Mouse (Mus musculus): ENCODE data around the gene Myo15b. TPM values are rescaled to one million over a fixed set of nuclear protein-coding genes. Genes with fewer than 3 reads are reported as not detected.

Gene Myo15b
- polyA plus RNA-seq, 1 experiment from 2014 or later = 0.89 TPM

DNA sequence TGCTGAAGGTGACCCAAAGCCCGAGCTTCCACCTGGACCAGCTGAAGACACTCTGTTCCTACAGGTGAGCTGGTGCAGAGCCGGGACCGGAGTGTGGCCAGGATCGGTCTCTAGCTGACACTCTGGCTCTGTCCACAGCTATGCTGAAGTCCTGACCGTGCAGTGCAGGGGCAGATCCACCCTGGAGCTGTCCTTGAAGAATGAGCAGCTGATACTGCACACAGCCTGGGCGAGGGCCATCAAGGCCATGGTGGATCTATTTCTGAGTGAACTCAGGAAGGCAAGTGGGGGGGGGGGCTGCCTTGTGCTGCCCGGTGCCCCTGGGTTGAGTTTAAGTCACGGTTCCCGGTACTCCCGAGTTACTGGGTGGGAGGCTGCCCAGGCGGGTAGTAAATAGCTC is 28.2 kb downstream of the Myo15b start:
- Histone ChIP-seq H3K36me3 (ENCODE audit: control insufficient read depth, insufficient read depth, low read length) (no peaks in the 10 kb centered on the region), H3K27me3 (replicated peaks; ENCODE audit: control insufficient read depth, insufficient read depth, low read length) (peaks cover 12% of the 10 kb centered on the region), H3K4me2 (no peak overlapping the region), H3K9me3 (ENCODE audit: control insufficient read depth, low read length) (no peaks in the 10 kb centered on the region), H3K4me1 (replicated peaks; ENCODE audit: control insufficient read depth, insufficient read depth, low read length) (no peaks in the 10 kb centered on the region; the same call in 1 of the 2 replicates), H3K9ac (ENCODE audit: low read depth, low read length) (no peak overlapping the region), H3K4me3 (ENCODE audit: low read depth, low read length) (no peak overlapping the region), H3K27ac (ENCODE audit: low read depth, low read length) (no peak overlapping the region)
- no peak for ATAC-seq (replicated peaks; ENCODE audit: low FRiP score)
- 84% methylated on average over 11 of the region's 11 CpGs for WGBS
- DNase-seq (ENCODE audit: low spot score) = no peak

DNA sequence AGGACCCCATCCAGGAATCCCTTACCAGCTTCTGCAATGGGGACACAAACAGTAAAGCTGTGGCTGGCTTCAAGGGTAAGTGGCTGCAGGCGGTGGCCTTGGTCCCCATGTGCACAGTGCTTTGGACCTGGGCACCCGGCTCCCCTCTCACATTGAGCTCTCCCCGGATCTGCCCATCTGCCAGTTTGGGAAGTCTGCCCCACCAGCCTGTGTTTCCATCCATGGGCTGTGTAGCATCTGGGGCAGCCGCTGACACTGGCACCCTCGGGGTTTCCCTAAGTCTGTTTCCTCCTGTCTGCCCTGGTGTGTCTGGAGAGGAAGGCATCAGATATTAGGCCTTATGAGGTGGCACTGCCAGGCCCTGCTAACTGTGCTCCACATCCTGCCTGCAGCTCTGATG is 29.8 kb downstream of the Myo15b start:
- no peak overlapping the region for H3K4me3 ChIP-seq (ENCODE audit: low read depth, low read length)
- H3K36me3 ChIP-seq (ENCODE audit: control insufficient read depth, insufficient read depth, low read length) = 0 out of 2 replicates have a peak, but pooled peaks cover under 1% of the 10 kb centered on the region
- no peaks in the 10 kb centered on the region for H3K9me3 ChIP-seq (ENCODE audit: control insufficient read depth, low read length)
- no peak overlapping the region for H3K27ac ChIP-seq (ENCODE audit: low read depth, low read length)
- no peak overlapping the region for H3K4me2 ChIP-seq
- no peak overlapping the region for H3K9ac ChIP-seq (ENCODE audit: low read depth, low read length)
- no peak for DNase-seq (ENCODE audit: low spot score)
- no peaks in the 10 kb centered on the region; the same call in 1 of the 2 replicates for H3K4me1 ChIP-seq (replicated peaks; ENCODE audit: control insufficient read depth, insufficient read depth, low read length)
- peaks cover 9% of the 10 kb centered on the region for H3K27me3 ChIP-seq (replicated peaks; ENCODE audit: control insufficient read depth, insufficient read depth, low read length)
- no peak for ATAC-seq (replicated peaks; ENCODE audit: low FRiP score)
- WGBS = 83% methylated on average over 5 of the region's 5 CpGs

DNA sequence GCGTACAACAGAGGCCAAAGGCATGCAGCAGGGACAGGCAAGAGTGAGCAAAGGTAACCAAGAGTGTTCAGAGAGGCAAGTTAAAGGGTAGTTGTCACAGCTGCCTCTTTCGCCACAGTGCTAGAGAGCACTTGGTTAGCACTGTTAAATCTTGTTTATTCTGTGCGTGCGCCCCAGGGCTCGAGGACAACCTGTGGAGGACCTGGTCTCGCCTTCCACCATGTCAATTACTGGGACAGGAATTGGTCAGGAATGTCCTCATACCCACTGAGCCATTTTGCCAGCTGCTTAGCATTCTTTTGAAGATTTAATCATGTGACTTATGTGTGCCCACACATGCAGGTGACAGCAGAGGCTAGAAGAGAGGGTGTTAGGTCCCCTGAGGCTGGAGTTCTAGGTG is 31.0 kb downstream of the Myo15b start:
- no peak overlapping the region for H3K27ac ChIP-seq (ENCODE audit: low read depth, low read length)
- ATAC-seq (replicated peaks; ENCODE audit: low FRiP score) = no peak
- 74% methylated on average over 6 of the region's 6 CpGs for WGBS

GRCm38 (mm10) chr11:115892213-115892612 is 34.0 kb downstream of the Myo15b start:
- Histone ChIP-seq H3K27me3 (replicated peaks; ENCODE audit: control insufficient read depth, insufficient read depth, low read length) (no peaks in the 10 kb centered on the region), H3K9ac (ENCODE audit: low read depth, low read length) (no peak overlapping the region), H3K4me2 (no peak overlapping the region), H3K4me1 (replicated peaks; ENCODE audit: control insufficient read depth, insufficient read depth, low read length) (no peaks in the 10 kb centered on the region; the same call in 1 of the 2 replicates), H3K27ac (ENCODE audit: low read depth, low read length) (no peak overlapping the region; the same call in 1 of the 2 replicates), H3K36me3 (ENCODE audit: control insufficient read depth, insufficient read depth, low read length) (peaks cover 4% of the 10 kb centered on the region; the same call in 1 of the 2 replicates), H3K4me3 (ENCODE audit: low read depth, low read length) (no peak overlapping the region), H3K9me3 (ENCODE audit: control insufficient read depth, low read length) (no peaks in the 10 kb centered on the region)
- no peak for DNase-seq (ENCODE audit: low spot score)
- ATAC-seq (replicated peaks; ENCODE audit: low FRiP score) = no peak
- WGBS = 59% methylated on average over 6 of the region's 6 CpGs

More for the DNA sequence above, 31.0 kb downstream of the Myo15b start:
- no peaks in the 10 kb centered on the region; the same call in 1 of the 2 replicates for H3K4me1 ChIP-seq (replicated peaks; ENCODE audit: control insufficient read depth, insufficient read depth, low read length)
- H3K9ac ChIP-seq (ENCODE audit: low read depth, low read length) = no peak overlapping the region
- H3K4me3 ChIP-seq (ENCODE audit: low read depth, low read length) = no peak overlapping the region
- H3K27me3 ChIP-seq (replicated peaks; ENCODE audit: control insufficient read depth, insufficient read depth, low read length) = no peaks in the 10 kb centered on the region; the same call in none of the 2 replicates
- DNase-seq (ENCODE audit: low spot score) = no peak
- H3K36me3 ChIP-seq (ENCODE audit: control insufficient read depth, insufficient read depth, low read length) = peaks cover 2% of the 10 kb centered on the region; the same call in 1 of the 2 replicates
- H3K4me2 ChIP-seq = no peak overlapping the region
- no peaks in the 10 kb centered on the region for H3K9me3 ChIP-seq (ENCODE audit: control insufficient read depth, low read length)

DNA sequence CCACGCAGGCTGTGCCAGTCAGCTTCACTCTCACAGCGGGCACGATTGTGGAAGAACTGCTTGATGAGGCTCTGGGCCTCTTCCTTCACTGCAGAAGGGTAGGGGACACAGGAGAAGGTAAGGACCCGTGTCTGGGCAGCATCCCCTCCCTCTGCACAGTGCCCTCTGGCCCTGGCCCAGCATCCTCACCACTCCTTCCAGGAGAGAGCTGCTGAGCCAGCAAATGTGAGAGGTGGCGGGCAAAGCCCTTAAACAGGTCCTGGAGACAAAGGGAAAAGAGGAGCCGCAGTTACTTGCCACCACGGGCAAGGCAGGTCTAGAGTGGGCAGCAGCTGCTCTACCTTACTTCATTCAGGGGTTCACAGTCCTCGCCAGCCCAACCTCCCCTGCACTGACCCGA is 34.9 kb downstream of the Myo15b start:
- no peak overlapping the region for H3K4me3 ChIP-seq (ENCODE audit: low read depth, low read length)
- H3K9me3 ChIP-seq (ENCODE audit: control insufficient read depth, low read length) = no peaks in the 10 kb centered on the region
- no peak overlapping the region for H3K4me2 ChIP-seq
- H3K27me3 ChIP-seq (replicated peaks; ENCODE audit: control insufficient read depth, insufficient read depth, low read length) = no peaks in the 10 kb centered on the region
- 90% methylated on average over 9 of the region's 9 CpGs for WGBS
- no peak overlapping the region for H3K9ac ChIP-seq (ENCODE audit: low read depth, low read length)
- no peak for DNase-seq (ENCODE audit: low spot score)
- no peak for ATAC-seq (replicated peaks; ENCODE audit: low FRiP score)
- no peak overlapping the region for H3K27ac ChIP-seq (ENCODE audit: low read depth, low read length)
- H3K4me1 ChIP-seq (replicated peaks; ENCODE audit: control insufficient read depth, insufficient read depth, low read length) = no peaks in the 10 kb centered on the region; the same call in none of the 2 replicates
- peaks cover 4% of the 10 kb centered on the region; the same call in 1 of the 2 replicates for H3K36me3 ChIP-seq (ENCODE audit: control insufficient read depth, insufficient read depth, low read length)

- Histone ChIP-seq H3K4me2 (no peak overlapping the region), H3K27me3 (replicated peaks; ENCODE audit: control insufficient read depth, insufficient read depth, low read length) (no peaks in the 10 kb centered on the region), H3K9ac (ENCODE audit: low read depth, low read length) (no peak overlapping the region), H3K27ac (ENCODE audit: low read depth, low read length) (no peak overlapping the region), H3K4me3 (ENCODE audit: low read depth, low read length) (no peak overlapping the region), H3K4me1 (replicated peaks; ENCODE audit: control insufficient read depth, insufficient read depth, low read length) (peaks cover 17% of the 10 kb centered on the region), H3K36me3 (ENCODE audit: control insufficient read depth, insufficient read depth, low read length) (peaks cover 4% of the 10 kb centered on the region; the same call in 1 of the 2 replicates), H3K9me3 (ENCODE audit: control insufficient read depth, low read length) (no peaks in the 10 kb centered on the region)
- ATAC-seq (replicated peaks; ENCODE audit: low FRiP score) (no peak), DNase-seq (ENCODE audit: low spot score) (no peak)
- WGBS = 68% methylated on average over 14 of the region's 14 CpGs
These were observed 36.7 kb downstream of the Myo15b start for GRCm38 (mm10) chr11:115894755-115895520.

- Histone ChIP-seq H3K4me1 (replicated peaks; ENCODE audit: control insufficient read depth, insufficient read depth, low read length) (peaks cover 49% of the 10 kb centered on the region), H3K36me3 (ENCODE audit: control insufficient read depth, insufficient read depth, low read length) (peaks cover 2% of the 10 kb centered on the region; the same call in 1 of the 2 replicates), H3K9me3 (ENCODE audit: control insufficient read depth, low read length) (no peaks in the 10 kb centered on the region), H3K27ac (ENCODE audit: low read depth, low read length) (peak overlapping the region; percentile 100), H3K9ac (ENCODE audit: low read depth, low read length) (peak overlapping the region; percentile 50), H3K4me3 (ENCODE audit: low read depth, low read length) (no peak overlapping the region), H3K27me3 (replicated peaks; ENCODE audit: control insufficient read depth, insufficient read depth, low read length) (no peaks in the 10 kb centered on the region), H3K4me2 (peak overlapping the region; percentile 40)
- no peak for DNase-seq (ENCODE audit: low spot score)
- no peak for ATAC-seq (replicated peaks; ENCODE audit: low FRiP score)
- WGBS = 66% methylated on average over 7 of the region's 7 CpGs
These were observed 40.2 kb downstream of the Myo15b start for GRCm38 (mm10) chr11:115898446-115898845.

DNA sequence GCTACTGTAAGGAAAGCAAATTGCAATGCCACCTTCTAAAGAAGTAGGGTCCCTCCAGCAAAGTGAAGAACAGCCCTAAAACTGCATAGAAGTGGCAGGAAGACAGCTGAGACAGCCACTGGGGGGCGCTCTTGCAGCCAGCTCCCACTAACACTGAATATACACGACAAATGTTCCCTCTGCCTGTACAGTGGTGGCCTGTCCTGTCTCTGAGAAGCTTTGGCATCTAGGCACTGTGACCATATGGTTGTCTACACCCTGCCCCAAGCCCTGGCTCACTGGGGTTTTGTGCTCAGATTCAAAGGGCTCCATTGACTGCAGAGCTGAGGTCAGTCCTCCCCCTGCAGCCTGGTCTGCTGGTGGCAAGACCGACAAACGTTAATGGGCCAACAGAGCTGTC is 40.7 kb downstream of the Myo15b start:
- H3K4me2 ChIP-seq = peak overlapping the region; percentile 40
- no peaks in the 10 kb centered on the region for H3K27me3 ChIP-seq (replicated peaks; ENCODE audit: control insufficient read depth, insufficient read depth, low read length)
- H3K4me1 ChIP-seq (replicated peaks; ENCODE audit: control insufficient read depth, insufficient read depth, low read length) = peaks cover 54% of the 10 kb centered on the region
- H3K9me3 ChIP-seq (ENCODE audit: control insufficient read depth, low read length) = no peaks in the 10 kb centered on the region
- H3K27ac ChIP-seq (ENCODE audit: low read depth, low read length) = peak overlapping the region; percentile 100
- WGBS = 19% methylated on average over 4 of the region's 4 CpGs
- H3K9ac ChIP-seq (ENCODE audit: low read depth, low read length) = peak overlapping the region; percentile 80
- DNase-seq (ENCODE audit: low spot score) (peak; percentile 66), ATAC-seq (replicated peaks; ENCODE audit: low FRiP score) (no peak; the same call in 1 of the 2 replicates)
- peaks cover 2% of the 10 kb centered on the region; the same call in 1 of the 2 replicates for H3K36me3 ChIP-seq (ENCODE audit: control insufficient read depth, insufficient read depth, low read length)
- no peak overlapping the region for H3K4me3 ChIP-seq (ENCODE audit: low read depth, low read length)

Data from liver, embryonic 11.5 days (tissue).